Mouse (Mus musculus): ENCODE measurements around the gene Tfe3.
"Not testable (repeated sequence)": the region's sequence is repeated elsewhere in the genome, so short reads cannot be mapped to it uniquely, and the experiment has no call there.

DNA sequence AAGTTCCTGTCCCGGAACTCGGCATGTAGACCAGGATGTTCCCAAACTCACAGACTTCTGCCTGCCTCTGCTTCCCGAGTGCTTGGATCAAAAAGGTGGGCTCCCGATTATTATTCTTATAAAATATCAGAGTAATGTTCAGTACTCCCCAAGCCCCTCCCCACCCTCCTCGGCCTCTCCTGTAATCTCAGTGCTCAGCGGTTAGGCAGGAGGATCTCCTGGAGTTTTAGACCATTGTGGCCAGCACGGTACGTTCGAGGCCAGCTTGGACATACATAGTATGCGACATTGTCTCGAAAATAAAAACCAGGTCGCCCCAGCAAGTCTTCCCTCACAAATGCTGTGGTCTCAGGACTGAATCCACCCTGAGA is 48.6 kb upstream of the Tfe3 start:
- TF ChIP-seq CTCF, EP300 (IDR thresholded peaks at IDR 0.05; ENCODE audit: low read depth): not testable (repeated sequence)

All from liver, embryonic 14.5 days (tissue).